Mouse (Mus musculus) cerebellum, adult 2 months (tissue): ENCODE measurements at regions not wholly inside any gene's neighbourhood (a gene's known extent, or its start where the extent isn't known, plus 50 kb on each side); places are given as distances from the start of the nearest gene placed in this dataset.

Source experiments
- DNase-seq, 2 experiments: peaks; one replicate each; pipeline ENCODE4 v3.0.0; 2021
- H3K27ac ChIP-seq: fragments of 200-500 bp; 2 replicates; pipeline ENCODE4 v1.5.1; 2012; ENCODE audit warnings: low read length, control low read depth, inconsistent platforms; ENCODE audit not compliant: insufficient read depth
- H3K27me3 ChIP-seq: fragments of 200-500 bp; 2 replicates; pipeline ENCODE4 v1.6.1; 2012; ENCODE audit warnings: inconsistent platforms, mild to moderate bottlenecking, low read length, moderate library complexity; ENCODE audit not compliant: control insufficient read depth, insufficient read depth
- H3K4me1 ChIP-seq: fragments of 200-500 bp; 2 replicates; pipeline ENCODE4 v1.6.1; 2011; ENCODE audit warnings: low read length; ENCODE audit not compliant: control insufficient read depth, insufficient read depth
- H3K4me3 ChIP-seq: fragments of 200-500 bp; replicated peaks from 2 replicates; pipeline ENCODE3; 2011; ENCODE audit warnings: mild to moderate bottlenecking, low read depth, low read length, control low read depth; ENCODE audit not compliant: insufficient read depth
- CTCF ChIP-seq: fragments of 200-500 bp; IDR thresholded peaks from 2 replicates; pipeline ENCODE4 v1.5.1; 2011; ENCODE audit warnings: low read depth, mild to moderate bottlenecking, control low read depth, low read length, moderate library complexity, borderline replicate concordance; ENCODE audit not compliant: insufficient read depth
- POLR2A ChIP-seq: fragments of 200-500 bp; IDR thresholded peaks from 2 replicates; pipeline ENCODE4 v1.6.1; 2011; ENCODE audit warnings: low read length, control low read depth, borderline replicate concordance; ENCODE audit not compliant: insufficient read depth
- WGBS: fragments of 180-500 bp; shearing (Covaris S2); methylation state at CpG from one replicate; pipeline ENCODE4 v1.1.7; 2018; 5-methylcytosine and 5-hydroxymethylcytosine counted together

- 66% methylated on average over 4 of the region's 4 CpGs for WGBS
- Histone ChIP-seq H3K4me1 (no peaks in the 10 kb centered on the region), H3K27ac (no peak overlapping the region), H3K4me3 (no peak overlapping the region), H3K27me3 (no peaks in the 10 kb centered on the region)
- DNase-seq: no peak
- no peak; the same call in 1 of the 2 replicates for TF ChIP-seq CTCF
- TF ChIP-seq POLR2A: no peak
These were observed 166.9 kb upstream of the Serp2 start for GRCm38 (mm10) chr14:76723551-76723950.

GRCm38 (mm10) chr14:76722297-76722696, 165.6 kb upstream of the Serp2 start:
- H3K27ac ChIP-seq: no peak overlapping the region
- WGBS: 94% methylated on average over 5 of the region's 5 CpGs
- H3K4me1 ChIP-seq: no peaks in the 10 kb centered on the region
- H3K27me3 ChIP-seq: no peaks in the 10 kb centered on the region
- H3K4me3 ChIP-seq: no peak overlapping the region
- TF ChIP-seq POLR2A: no peak
- TF ChIP-seq CTCF: no peak
- DNase-seq: no peak

DNA sequence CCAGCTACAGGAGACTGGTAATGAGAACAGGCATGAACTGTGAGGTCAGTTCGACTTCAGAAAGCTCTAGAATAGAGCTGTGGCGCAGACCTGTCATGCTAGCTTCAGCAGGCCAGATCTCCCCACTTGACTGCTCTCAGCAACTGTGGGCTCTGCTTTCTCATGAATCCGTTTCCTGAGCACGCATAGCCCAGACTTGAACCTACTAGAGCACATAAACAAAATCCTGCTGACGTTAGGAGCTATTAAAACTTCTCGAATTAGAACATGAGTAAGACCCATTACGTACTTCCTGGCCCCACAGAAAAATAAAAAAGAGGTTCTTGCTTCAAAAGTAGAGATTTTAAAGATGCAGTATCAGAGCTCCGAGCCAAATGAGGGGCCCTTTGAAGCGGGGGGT, 165.1 kb upstream of the Serp2 start:
- H3K27ac ChIP-seq: no peak overlapping the region
- TF ChIP-seq POLR2A: no peak
- no peak for TF ChIP-seq CTCF
- H3K4me3 ChIP-seq: no peak overlapping the region
- H3K4me1 ChIP-seq: no peaks in the 10 kb centered on the region
- DNase-seq: no peak
- 90% methylated on average over 9 of the region's 9 CpGs for WGBS
- no peaks in the 10 kb centered on the region for H3K27me3 ChIP-seq

GRCm38 (mm10) chr14:76717081-76717480, 160.4 kb upstream of the Serp2 start:
- Histone ChIP-seq H3K27me3 (no peaks in the 10 kb centered on the region), H3K4me1 (no peaks in the 10 kb centered on the region), H3K4me3 (no peak overlapping the region), H3K27ac (no peak overlapping the region)
- WGBS: 95% methylated on average over 3 of the region's 3 CpGs
- no peak for DNase-seq
- TF ChIP-seq POLR2A (no peak), CTCF (no peak)

DNA sequence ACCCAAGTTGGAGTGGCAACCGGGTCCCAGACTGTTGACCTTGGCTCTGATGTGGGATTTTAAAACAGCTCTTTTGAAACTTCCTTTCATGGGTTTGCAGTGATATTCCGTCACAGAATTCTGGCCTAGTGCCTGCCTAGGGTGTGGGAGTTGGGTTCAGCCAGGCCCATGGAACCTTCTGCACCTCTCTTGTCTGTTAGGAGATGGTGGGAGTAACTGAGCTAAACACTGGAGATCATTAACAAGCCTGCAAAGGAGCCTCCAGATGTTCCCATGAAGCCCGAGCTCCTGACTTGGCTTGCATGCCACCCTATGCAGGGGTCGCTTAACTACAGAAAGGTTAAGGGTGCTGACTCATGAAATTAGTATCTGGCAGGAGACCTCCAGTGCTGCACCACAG, 158.0 kb upstream of the Serp2 start:
- no peaks in the 10 kb centered on the region for H3K4me1 ChIP-seq
- WGBS: 72% methylated on average over 4 of the region's 4 CpGs
- H3K27me3 ChIP-seq: no peaks in the 10 kb centered on the region
- H3K27ac ChIP-seq: no peak overlapping the region
- TF ChIP-seq POLR2A (no peak), CTCF (no peak)
- H3K4me3 ChIP-seq: no peak overlapping the region
- DNase-seq: no peak

DNA sequence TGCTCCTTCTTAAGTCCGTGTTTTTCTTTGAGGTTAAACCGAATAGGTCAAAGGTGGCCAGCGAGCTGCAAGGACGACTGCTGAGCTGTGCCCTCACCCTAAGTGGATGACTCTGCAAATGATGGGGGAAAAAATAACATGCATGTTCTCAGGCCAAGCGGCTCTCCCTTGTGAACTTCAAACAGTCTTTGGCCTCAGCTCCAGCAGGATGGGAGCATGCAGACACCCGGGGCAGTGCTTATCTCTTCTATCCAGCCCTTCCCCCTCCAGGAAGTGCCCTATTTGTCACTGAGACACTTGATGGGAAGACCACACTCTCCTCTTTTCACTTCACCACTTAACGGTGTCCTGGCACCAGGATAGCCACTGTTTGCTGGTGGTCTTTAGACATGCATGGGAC, 157.3 kb upstream of the Serp2 start:
- Histone ChIP-seq H3K27ac (no peak overlapping the region), H3K4me1 (no peaks in the 10 kb centered on the region), H3K4me3 (no peak overlapping the region), H3K27me3 (no peaks in the 10 kb centered on the region)
- no peak for DNase-seq
- TF ChIP-seq CTCF (no peak), POLR2A (no peak)
- WGBS: 84% methylated on average over 7 of the region's 7 CpGs

DNA sequence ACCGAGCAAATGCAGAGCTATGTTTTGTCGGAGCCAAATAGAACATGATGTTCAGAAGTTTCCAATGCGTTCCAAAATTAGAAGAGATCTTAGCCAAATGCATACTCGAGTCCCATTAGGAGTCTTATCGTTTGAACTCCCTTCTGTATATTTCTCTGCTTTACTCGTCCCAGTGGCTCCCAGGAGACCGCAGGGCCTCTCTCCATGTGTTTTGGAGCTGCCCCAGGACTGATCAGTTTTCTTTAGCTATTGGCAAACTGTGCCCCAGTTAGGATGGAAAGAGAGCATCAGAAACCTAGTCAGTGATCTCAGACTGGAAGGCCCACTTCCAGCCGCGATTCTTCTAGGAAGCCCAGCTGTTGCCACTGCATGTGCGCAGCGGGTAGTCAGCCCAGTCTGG, 152.0 kb upstream of the Serp2 start:
- H3K27me3 ChIP-seq: no peaks in the 10 kb centered on the region
- 71% methylated on average over 11 of the region's 11 CpGs for WGBS
- no peak for DNase-seq
- H3K4me1 ChIP-seq: no peaks in the 10 kb centered on the region
- TF ChIP-seq POLR2A (no peak), CTCF (no peak)
- H3K4me3 ChIP-seq: no peak overlapping the region
- no peak overlapping the region for H3K27ac ChIP-seq

GRCm38 (mm10) chr14:76703373-76703764, 146.7 kb upstream of the Serp2 start:
- no peak for DNase-seq
- H3K27ac ChIP-seq: no peak overlapping the region
- H3K4me1 ChIP-seq: no peaks in the 10 kb centered on the region
- no peak for TF ChIP-seq CTCF
- TF ChIP-seq POLR2A: no peak
- WGBS: 94% methylated on average over 7 of the region's 7 CpGs
- H3K4me3 ChIP-seq: no peak overlapping the region
- no peaks in the 10 kb centered on the region for H3K27me3 ChIP-seq
